Mouse (Mus musculus): Measurements from ENCODE around the gene Mrpl4.

DNA sequence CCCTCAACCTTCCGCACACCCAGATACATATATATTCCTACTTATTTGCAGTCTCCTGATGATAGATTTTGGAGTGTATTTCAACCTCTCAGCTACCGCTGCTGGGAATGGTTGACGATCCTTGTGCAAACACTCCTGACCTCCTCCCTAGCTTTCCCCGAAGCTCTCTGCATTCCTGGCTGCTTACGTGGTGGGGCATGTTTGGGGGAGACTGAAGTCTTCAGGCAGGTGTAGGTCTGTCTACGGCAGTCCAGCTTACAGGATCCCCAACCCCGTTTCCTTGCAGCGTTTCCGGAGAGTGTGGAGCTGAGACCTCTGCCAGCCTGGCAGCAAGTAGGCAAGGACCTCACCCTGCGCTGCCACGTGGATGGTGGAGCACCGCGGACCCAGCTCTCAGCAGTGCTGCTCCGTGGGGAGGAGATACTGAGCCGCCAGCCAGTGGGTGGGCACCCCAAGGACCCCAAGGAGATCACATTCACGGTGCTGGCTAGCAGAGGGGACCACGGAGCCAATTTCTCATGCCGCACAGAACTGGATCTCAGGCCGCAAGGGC is 22.8 kb downstream of the Mrpl4 start:
- TF ChIP-seq POLR2A (IDR thresholded peaks at IDR 0.05; ENCODE audit: borderline replicate concordance, insufficient read depth, low read length) = no peak
- no peak for TF ChIP-seq CTCF (IDR thresholded peaks at IDR 0.05; ENCODE audit: borderline replicate concordance, insufficient read depth, low read depth, low read length)

Data from cerebellum, adult 2 months (tissue).